In the genomic region with DNA sequence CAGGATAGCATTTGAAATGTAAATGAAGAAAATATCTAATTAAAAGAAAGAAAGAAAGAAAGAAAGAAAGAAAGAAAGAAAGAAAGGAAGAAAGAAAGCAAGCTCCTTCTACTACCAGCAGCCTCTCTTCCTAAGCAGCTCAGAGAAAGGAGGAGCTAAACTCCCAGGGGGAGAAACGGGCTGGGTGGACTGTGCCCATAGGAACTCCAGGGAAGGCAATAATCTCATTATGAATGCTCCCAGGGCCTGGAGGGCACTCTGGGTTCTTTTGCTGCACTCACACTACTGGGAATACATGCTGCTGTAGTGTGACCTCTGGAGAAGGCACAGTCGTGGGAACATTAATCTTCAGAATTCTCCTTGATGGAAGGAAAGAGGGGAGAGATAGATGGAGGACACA, we compare ENCODE assay signal across 18 mouse cellular contexts.
"Had no signal": no experiment of that assay in that cellular context is flagged by ENCODE, and none has a peak within 500 bp of the region (broad histone marks: within the 10 kb centered on the region; RNA-seq: fewer than 3 reads in every experiment).

No protein-coding gene starts in this region.

- H3K4me2 ChIP-seq: limb, embryonic 13.5 days; liver, embryonic 12.5 days; liver, embryonic 15.5 days; midbrain, embryonic 11.5 days; neural tube, embryonic 12.5 days; neural tube, embryonic 15.5 days had no signal

- H3K9me3 ChIP-seq: limb, embryonic 13.5 days; liver, embryonic 12.5 days; liver, embryonic 15.5 days; neural tube, embryonic 12.5 days; neural tube, embryonic 15.5 days had no signal

- H3K36me3 ChIP-seq: limb, embryonic 13.5 days; liver, embryonic 12.5 days; liver, embryonic 15.5 days; neural tube, embryonic 12.5 days; neural tube, embryonic 15.5 days had no signal

- H3K27ac ChIP-seq: left cerebral cortex, adult 2 months; limb, embryonic 13.5 days; liver, embryonic 12.5 days; liver, embryonic 15.5 days; neural tube, embryonic 12.5 days; neural tube, embryonic 15.5 days had no signal

- DNase-seq: kidney, adult 2 months; kidney, postnatal 36 days; layer of hippocampus, postnatal 36 days; liver; lung, adult 2 months; lung, postnatal 14 days; lung, postnatal 4 days; midbrain, embryonic 14.5 days; thymus, adult 18-20 months; thymus, postnatal 36 days had no signal

- ATAC-seq: intestine, postnatal 0 days had no signal

- H3K9ac ChIP-seq: limb, embryonic 13.5 days; liver, embryonic 12.5 days; liver, embryonic 15.5 days; neural tube, embryonic 12.5 days; neural tube, embryonic 15.5 days had no signal

- H3K4me3 ChIP-seq: left cerebral cortex, adult 2 months; limb, embryonic 13.5 days; liver, embryonic 12.5 days; liver, embryonic 15.5 days; neural tube, embryonic 12.5 days; neural tube, embryonic 15.5 days had no signal

- H3K27me3 ChIP-seq: limb, embryonic 13.5 days; liver, embryonic 12.5 days; liver, embryonic 15.5 days; neural tube, embryonic 12.5 days; neural tube, embryonic 15.5 days had no signal
